Mouse (Mus musculus) retina, postnatal 7 days (tissue): ENCODE data around the gene Ssh2.
"Not testable (repeated sequence)": the region's sequence is repeated elsewhere in the genome, so short reads cannot be mapped to it uniquely, and the experiment has no call there.

Source experiments
- DNase-seq: peaks from one replicate; pipeline ENCODE4 v3.0.0-alpha.2; 2012; ENCODE audit warnings: low read depth, low spot score

The Ssh2 gene

GRCm38 (mm10) chr11:77230765-77231164 is 14.7 kb downstream of the Ssh2 start:
- DNase-seq: no peak

DNA sequence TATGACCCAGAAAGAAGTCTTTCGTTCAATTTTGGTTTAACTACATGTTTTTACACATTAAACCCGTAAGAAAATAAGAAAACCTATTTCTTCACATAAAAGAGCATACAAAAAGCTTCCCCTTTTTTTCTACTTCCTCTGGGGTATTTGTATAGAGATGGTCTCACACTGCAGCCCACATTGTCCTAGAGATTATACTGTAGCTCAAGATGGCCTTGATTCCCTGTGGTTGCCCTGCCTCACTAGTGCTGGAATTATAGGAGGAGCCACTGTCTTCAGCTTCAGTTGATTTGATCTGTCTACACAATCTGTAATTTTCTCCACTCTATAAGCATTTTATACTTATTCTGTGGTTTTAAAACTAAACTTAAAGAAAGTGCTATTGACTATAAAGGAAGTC is 15.4 kb downstream of the Ssh2 start:
- no peak for DNase-seq

DNA sequence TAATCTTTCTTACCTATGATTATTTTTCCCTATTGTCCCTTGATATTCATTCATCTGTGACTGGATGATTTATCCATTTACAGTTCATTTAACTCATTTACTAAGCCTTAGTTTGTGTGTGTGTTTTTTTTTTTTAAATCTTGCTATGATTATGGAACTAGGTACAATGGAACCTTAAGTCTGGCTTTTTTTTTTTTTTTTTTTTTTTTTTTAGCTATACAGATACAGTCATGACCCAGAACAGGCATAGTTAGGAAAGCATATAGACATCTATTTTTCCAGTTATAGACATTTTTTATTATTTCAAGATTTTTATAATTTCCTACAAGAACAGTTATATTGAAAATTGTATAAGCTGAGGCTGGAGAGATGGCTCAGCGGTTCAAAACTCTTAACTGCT is 19.2 kb downstream of the Ssh2 start:
- DNase-seq: no peak

DNA sequence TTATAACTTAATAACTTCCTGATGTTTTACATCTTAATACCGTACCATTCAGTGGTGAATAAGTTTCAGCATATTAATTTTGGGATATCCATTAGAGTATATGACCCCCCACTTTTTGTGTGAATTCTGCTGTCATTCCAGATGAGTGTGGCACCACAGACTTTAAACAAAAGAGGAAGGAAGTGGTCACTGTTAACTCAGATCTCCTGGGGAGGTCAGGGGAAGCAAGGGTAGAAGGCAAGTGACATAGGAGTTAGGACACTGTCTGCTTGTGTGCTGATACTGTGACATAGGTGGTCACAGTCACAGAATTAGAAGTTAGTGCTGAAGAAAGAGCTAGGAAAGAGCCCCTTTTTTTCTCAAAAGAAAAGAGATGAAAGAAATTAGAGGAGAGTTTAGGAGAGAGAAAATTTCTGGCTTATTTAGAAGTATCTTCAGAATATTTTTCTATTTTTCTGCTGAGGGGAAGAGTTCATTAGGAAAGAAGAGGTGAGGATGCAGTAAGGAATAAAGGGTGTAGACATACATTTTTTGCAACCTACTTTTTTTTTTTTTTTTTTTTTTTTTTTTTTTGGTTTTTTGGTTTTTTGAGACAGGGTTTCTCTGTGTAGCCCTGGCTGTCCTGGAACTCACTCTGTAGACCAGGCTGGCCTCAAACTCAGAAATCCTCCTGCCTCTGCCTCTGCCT is 23.7 kb downstream of the Ssh2 start:
- no peak for DNase-seq

DNA sequence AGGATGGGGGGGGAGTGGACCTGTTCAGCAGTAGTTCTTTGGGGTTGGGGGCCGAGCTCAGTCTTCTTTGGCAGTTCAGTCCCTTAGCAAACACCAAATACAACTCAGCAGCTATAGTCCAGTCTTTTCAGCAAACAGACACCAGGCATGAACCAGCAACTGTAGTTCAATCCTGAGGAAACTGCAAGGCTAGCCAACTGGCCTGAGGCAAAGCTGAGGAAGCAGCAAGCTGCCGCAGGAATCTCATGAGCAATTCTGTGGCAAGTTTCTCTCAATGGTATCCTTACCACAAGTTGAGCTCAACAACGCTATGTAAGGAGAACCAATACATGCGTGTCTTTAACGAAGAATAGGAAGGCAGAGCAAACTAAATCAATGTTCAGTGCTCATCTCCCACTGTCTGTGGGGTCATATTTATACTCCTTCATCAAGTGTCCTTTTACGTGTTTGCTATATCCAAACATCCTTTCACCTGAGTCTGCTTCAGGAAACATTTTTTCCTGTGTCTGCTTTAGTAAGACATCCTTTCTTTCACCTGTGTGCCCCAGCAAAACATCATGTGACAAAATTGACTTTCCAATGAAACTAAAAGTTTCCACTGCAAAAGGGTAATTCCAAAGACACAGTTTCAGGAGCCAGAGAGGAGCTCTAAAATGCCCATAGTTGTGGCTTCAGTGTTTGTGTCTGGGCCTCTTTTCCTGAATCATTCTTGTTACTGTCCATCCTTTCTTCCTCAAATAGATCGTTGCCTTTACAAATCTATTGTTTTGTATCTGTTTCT is 24.6 kb downstream of the Ssh2 start:
- DNase-seq: no peak

DNA sequence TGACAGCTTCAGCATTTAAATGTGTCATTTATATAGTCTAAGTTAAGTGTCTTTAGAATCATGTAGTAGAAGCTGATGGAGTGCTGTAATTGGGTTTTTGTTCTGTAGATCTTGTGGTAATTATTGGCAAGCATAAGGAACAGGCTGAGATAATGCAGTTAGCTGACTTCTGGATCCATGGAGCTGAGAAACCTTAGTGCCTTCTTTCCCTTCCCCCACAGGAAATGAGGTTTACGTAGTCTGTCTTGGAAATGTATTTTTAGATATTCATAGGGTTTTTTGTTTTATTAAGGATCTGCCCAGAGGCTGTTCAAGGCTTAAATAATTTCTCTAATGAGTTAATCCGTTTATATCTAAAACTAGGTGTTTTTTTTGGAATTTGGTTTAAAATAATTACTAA is 26.8 kb downstream of the Ssh2 start:
- no peak for DNase-seq

- DNase-seq: no peak
Observed at GRCm38 (mm10) chr11:77252826-77253225, 36.7 kb downstream of the Ssh2 start.

GRCm38 (mm10) chr11:77259441-77259840 is 43.4 kb downstream of the Ssh2 start:
- no peak for DNase-seq

DNA sequence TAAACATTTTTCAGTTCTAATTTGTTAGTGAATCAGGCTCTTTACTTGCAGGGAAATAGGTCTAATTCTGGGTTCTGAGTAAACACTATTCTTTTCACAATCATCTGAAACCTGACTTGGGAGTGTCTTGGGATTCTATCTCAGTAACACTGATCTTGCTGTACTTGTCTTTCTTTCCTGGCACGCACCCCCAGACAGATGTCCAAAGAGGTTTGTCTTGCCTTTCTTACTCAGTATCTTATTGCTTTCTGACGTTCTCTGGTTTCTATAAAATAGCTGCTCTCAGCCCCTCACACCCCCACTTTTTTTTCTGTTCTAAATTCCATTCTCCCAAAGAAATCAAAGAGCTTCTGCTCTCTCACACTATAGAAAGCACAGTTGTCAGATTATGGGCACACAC is 51.3 kb downstream of the Ssh2 start:
- no peak for DNase-seq

DNA sequence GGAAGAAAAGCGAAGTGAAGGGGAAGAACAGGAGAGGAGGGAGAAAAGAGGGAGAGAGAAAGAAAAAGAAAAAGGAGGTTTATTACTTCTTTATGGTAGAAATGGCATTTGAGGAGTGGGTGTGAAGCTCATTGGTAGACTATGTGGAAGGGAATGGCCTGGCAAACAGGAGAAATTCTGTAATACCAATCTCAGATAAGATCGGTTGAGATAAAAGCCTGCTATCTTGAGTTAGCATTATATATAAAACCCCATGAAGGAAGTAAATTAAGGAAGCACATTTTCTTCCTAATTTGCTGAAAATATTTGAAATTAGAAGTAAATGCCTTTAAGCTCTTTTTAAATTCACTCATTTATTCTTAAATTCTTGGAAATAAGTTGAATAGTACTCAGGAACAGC is 59.9 kb downstream of the Ssh2 start:
- DNase-seq: no peak

- DNase-seq: not testable (repeated sequence)
Observed at GRCm38 (mm10) chr11:77278538-77278937, 62.5 kb downstream of the Ssh2 start.

DNA sequence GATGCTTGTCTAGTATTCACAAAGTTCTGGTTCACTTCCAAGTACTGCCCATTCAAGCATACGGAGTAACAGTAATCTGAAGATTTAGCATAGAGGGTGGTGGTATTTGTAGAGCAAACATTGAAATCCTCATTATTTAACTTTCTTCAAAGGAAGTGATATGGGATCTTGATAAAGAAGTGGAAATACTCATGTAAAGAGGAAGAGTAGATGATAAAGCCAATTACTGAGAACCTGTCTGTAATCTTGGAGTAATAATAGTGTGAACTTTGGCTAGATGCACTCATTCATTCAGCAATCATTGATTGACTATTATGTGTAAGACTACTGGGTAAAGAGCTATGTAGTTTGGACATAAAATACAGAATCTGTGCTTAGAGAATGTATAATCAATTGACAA is 64.1 kb downstream of the Ssh2 start:
- DNase-seq: no peak

DNA sequence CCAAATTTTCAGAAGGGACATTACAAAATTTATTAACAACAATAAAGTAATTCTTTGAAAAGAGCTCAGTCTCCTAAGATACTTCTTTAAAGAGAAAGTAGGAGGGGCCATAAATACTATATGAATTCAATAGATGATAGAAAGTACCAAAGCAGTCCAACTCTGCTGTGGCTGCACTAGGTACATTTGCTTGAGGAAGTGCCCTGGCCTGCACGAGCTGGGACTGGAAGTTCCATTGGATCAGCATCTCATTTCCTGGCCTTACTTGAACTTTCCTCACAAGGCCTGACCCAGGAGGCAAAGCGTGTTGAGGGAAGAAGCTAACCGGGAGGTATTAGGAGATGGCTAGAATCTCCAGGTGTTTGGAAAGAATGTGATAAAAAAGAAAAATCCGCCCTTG is 75.4 kb downstream of the Ssh2 start:
- no peak for DNase-seq

DNA sequence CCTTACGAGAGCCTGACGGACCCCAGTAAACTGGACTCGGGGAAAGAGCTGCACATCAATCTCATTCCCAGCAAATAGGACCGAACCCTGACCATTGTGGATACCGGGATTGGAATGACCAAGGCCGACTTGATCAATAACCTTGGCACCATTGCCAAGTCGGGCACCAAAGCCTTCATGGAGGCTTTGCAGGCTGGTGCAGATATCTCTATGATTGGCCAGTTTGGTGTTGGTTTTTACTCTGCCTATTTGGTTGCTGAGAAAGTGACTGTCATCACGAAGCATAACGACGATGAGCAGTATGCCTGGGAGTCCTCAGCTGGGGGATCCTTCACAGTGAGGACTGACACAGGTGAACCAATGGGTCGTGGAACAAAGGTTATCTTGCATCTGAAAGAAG is 77.6 kb downstream of the Ssh2 start:
- DNase-seq: not testable (repeated sequence)

DNA sequence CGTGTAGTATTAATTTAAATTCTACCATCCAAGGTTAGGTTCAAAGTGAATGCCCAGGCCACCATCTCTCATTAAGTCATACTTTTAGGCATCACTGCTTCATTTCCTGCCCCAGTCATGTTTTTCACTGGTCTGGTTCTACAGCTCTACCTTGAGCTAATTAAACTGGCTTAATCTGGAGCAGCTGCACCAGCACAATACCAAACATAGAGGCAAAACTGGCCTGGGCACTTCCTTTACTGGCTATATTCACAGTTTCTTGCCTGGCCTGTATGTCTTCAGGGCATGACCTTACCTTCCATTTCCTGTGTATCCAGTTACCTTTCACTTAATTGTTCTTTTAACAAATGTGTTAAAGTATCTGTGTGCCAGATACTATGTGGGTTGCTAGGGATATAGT is 81.2 kb downstream of the Ssh2 start:
- DNase-seq: no peak

GRCm38 (mm10) chr11:77307205-77307604 is 91.1 kb downstream of the Ssh2 start:
- no peak for DNase-seq

GRCm38 (mm10) chr11:77308533-77308932 is 92.4 kb downstream of the Ssh2 start:
- DNase-seq: peak; percentile 29

- DNase-seq: peak; percentile 20
Observed at GRCm38 (mm10) chr11:77317721-77318477, 101.8 kb downstream of the Ssh2 start.

DNA sequence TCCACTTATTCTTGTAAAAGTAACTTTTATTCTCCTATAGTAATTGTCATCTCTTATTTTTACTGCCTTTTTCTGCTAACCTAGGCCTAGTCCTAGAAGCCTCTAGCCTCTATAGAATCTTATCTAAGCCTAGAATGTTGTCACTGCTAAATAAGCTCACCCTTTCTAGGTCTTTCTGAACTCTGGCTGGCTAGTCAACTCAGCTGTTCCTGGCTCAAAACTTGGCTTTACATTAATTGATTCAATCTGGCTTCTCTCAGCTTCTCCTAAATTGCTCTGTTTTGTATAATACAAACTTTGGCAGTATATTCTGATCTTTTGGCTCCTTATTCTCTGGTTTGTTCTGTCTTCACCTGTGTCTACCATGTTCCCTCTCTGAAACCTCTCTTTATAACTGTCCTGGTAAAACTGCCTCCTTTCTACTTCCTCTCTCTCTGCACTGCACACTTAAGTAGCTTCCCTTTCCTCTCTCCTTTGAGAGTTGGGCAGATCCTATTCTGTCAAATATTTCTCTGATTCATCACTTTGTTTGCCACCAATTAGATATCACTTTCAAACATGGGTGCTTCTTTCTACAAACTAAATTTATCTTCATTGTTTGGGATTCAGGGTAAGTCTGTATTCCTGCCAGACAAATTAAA is 102.5 kb downstream of the Ssh2 start:
- DNase-seq: no peak

DNA sequence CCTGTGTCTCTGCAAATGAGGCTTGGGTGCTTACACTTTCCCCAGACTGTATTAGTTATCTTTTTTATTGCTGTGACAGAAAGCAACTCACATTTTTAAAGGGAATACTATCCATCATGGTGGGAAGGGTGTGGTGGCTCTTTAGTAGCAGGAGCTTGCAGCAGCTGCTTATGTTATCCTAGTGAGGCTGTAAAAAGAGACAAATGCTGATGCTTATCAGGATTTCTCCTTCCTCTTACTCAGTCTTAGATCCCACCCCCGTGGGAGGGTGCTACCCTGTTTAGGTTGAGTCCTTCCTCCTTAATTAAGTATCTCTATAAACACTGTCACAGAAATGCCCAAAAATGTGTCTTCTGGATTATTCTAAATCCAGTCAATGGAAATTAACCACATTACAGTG is 105.1 kb downstream of the Ssh2 start:
- no peak for DNase-seq

- DNase-seq: no peak
Observed at GRCm38 (mm10) chr11:77330529-77330928, 114.4 kb downstream of the Ssh2 start.

GRCm38 (mm10) chr11:77347273-77347672 is 131.2 kb downstream of the Ssh2 start:
- DNase-seq: no peak
